Mouse (Mus musculus) myocyte (in vitro differentiated cells): ENCODE results near the gene Gas2l3. TPM values are rescaled to one million over a fixed set of nuclear protein-coding genes. Genes with fewer than 3 reads are reported as not detected.

Experiments
- H3K27me3 ChIP-seq: one replicate; pipeline ENCODE4 v1.6.1; 2011; ENCODE audit not compliant: control insufficient read depth, insufficient read depth, insufficient read length
- H3K36me3 ChIP-seq: one replicate; pipeline ENCODE4 v1.6.1; 2011; ENCODE audit not compliant: control insufficient read depth, insufficient read depth
- H3K4me2 ChIP-seq: one replicate; pipeline ENCODE4 v1.6.1; 2011; ENCODE audit warnings: low read depth, control low read depth
- H3K4me3 ChIP-seq: one replicate; pipeline ENCODE4 v1.5.1; 2011; ENCODE audit warnings: mild to moderate bottlenecking, control low read depth, moderate library complexity
- H3K79me2 ChIP-seq: one replicate; pipeline ENCODE4 v1.6.1; 2011; ENCODE audit not compliant: control insufficient read depth, insufficient read depth
- H3ac ChIP-seq: one replicate; pipeline ENCODE4 v1.6.1; 2011; ENCODE audit not compliant: control insufficient read depth, insufficient read length
- CEBPB ChIP-seq: IDR thresholded peaks from 2 replicates; pipeline ENCODE4 v1.6.1; 2011; ENCODE audit warnings: mild to moderate bottlenecking, moderate library complexity; ENCODE audit not compliant: poor library complexity, insufficient read depth, severe bottlenecking
- E2F4 ChIP-seq: IDR thresholded peaks from one replicate; pipeline ENCODE4 v1.6.1; 2011; ENCODE audit warnings: mild to moderate bottlenecking, control low read depth, moderate library complexity; ENCODE audit not compliant: insufficient read depth
- MAX ChIP-seq: IDR thresholded peaks from one replicate; pipeline ENCODE4 v1.6.1; 2011; ENCODE audit warnings: low read depth, mild to moderate bottlenecking, control low read depth
- MYOD1 ChIP-seq, 3 experiments: IDR thresholded peaks; one replicate each; pipeline ENCODE4 v1.6.1; 2011; ENCODE audit warnings: control low read depth in 2 of 3, low read depth in 2 of 3, mild to moderate bottlenecking in 2 of 3, moderate library complexity in 1 of 3; ENCODE audit not compliant: insufficient read length in 2 of 3, control insufficient read depth in 1 of 3
- MYOG ChIP-seq, 3 experiments: IDR thresholded peaks; one replicate each; pipeline ENCODE4 v1.6.1; 2011; ENCODE audit warnings: control low read depth in 2 of 3, low read depth in 2 of 3, mild to moderate bottlenecking in 2 of 3; ENCODE audit not compliant: insufficient read length in 2 of 3, control insufficient read depth in 1 of 3, insufficient read depth in 1 of 3
- POLR2A ChIP-seq: IDR thresholded peaks from one replicate; pipeline ENCODE4 v1.6.1; 2011; ENCODE audit warnings: low read depth, mild to moderate bottlenecking, control low read depth, moderate library complexity; ENCODE audit not compliant: insufficient read length
- POLR2AphosphoS2 ChIP-seq: IDR thresholded peaks from one replicate; pipeline ENCODE4 v1.6.1; 2011; ENCODE audit warnings: low read depth, control low read depth; ENCODE audit not compliant: insufficient read length
- REST ChIP-seq: IDR thresholded peaks from one replicate; pipeline ENCODE4 v1.6.1; 2011; ENCODE audit warnings: mild to moderate bottlenecking, control low read depth, moderate library complexity; ENCODE audit not compliant: insufficient read depth, insufficient read length
- SRF ChIP-seq: IDR thresholded peaks from one replicate; pipeline ENCODE4 v1.6.1; 2011; ENCODE audit warnings: low read depth; ENCODE audit not compliant: control insufficient read depth, insufficient read length
- TCF12 ChIP-seq: IDR thresholded peaks from one replicate; pipeline ENCODE4 v1.6.1; 2011; ENCODE audit warnings: mild to moderate bottlenecking, control low read depth; ENCODE audit not compliant: poor library complexity, insufficient read depth, severe bottlenecking
- TCF3 ChIP-seq: IDR thresholded peaks from one replicate; pipeline ENCODE4 v1.6.1; 2011; ENCODE audit warnings: low read depth, control low read depth; ENCODE audit not compliant: insufficient read length
- USF1 ChIP-seq: IDR thresholded peaks from one replicate; pipeline ENCODE4 v1.6.1; 2011; ENCODE audit warnings: low read depth, mild to moderate bottlenecking, control low read depth, moderate library complexity
- polyA plus RNA-seq: library from polyadenylated mRNA; unstranded; fragments of >200 nt; fragmentation: generic; extraction: Trizol; gene quantifications from one replicate; pipeline ENCODE4 v1.2.1, GENCODE M21; 2012; ENCODE audit warnings: missing spikeins

Gene Gas2l3
- polyA plus RNA-seq, 1 experiment = 2.6 TPM

- TF ChIP-seq POLR2A (no peak), TCF3 (no peak), MYOD1 (IDR thresholded peaks at IDR 0.05; ENCODE audit: control insufficient read depth in 1 of 3, insufficient read length in 2 of 3, low read depth in 2 of 3) (no peak), POLR2AphosphoS2 (no peak), USF1 (no peak), TCF12 (no peak), CEBPB (no peak), SRF (no peak)
- Histone ChIP-seq H3ac (no peak overlapping the region), H3K27me3 (no peaks in the 10 kb centered on the region), H3K36me3 (peaks cover 2% of the 10 kb centered on the region), H3K79me2 (peaks cover 13% of the 10 kb centered on the region), H3K4me3 (no peak overlapping the region), H3K4me2 (no peak overlapping the region)
These were observed 8.4 kb downstream of the Gas2l3 start for GRCm38 (mm10) chr10:89435413-89435812.

- Histone ChIP-seq H3K36me3 (peaks cover 8% of the 10 kb centered on the region), H3K4me2 (no peak overlapping the region), H3K79me2 (peaks cover 7% of the 10 kb centered on the region), H3ac (no peak overlapping the region), H3K27me3 (no peaks in the 10 kb centered on the region), H3K4me3 (no peak overlapping the region)
- no peak for TF ChIP-seq REST
- no peak for TF ChIP-seq MYOG (IDR thresholded peaks at IDR 0.05; ENCODE audit: control insufficient read depth in 1 of 3, insufficient read depth in 1 of 3, insufficient read length in 2 of 3, low read depth in 2 of 3)
- no peak for TF ChIP-seq POLR2A
- TF ChIP-seq POLR2AphosphoS2 = no peak
- no peak for TF ChIP-seq TCF12
- no peak for TF ChIP-seq TCF3
- no peak for TF ChIP-seq MAX
- no peak for TF ChIP-seq MYOD1 (IDR thresholded peaks at IDR 0.05; ENCODE audit: control insufficient read depth in 1 of 3, insufficient read length in 2 of 3, low read depth in 2 of 3)
- TF ChIP-seq E2F4 = no peak
- no peak for TF ChIP-seq CEBPB
- TF ChIP-seq SRF = no peak
- TF ChIP-seq USF1 = no peak
These were observed 9.1 kb downstream of the Gas2l3 start for GRCm38 (mm10) chr10:89434509-89435210.

GRCm38 (mm10) chr10:89432743-89433142 lies 11.0 kb downstream of the Gas2l3 start:
- peaks cover 16% of the 10 kb centered on the region for H3K36me3 ChIP-seq
- peaks cover 4% of the 10 kb centered on the region for H3K79me2 ChIP-seq
- H3ac ChIP-seq = no peak overlapping the region
- TF ChIP-seq USF1 (no peak), POLR2A (no peak), MYOG (IDR thresholded peaks at IDR 0.05; ENCODE audit: control insufficient read depth in 1 of 3, insufficient read depth in 1 of 3, insufficient read length in 2 of 3, low read depth in 2 of 3) (no peak), TCF3 (no peak), E2F4 (no peak), MYOD1 (IDR thresholded peaks at IDR 0.05; ENCODE audit: control insufficient read depth in 1 of 3, insufficient read length in 2 of 3, low read depth in 2 of 3) (no peak), REST (no peak), SRF (no peak), CEBPB (no peak), TCF12 (no peak), MAX (no peak), POLR2AphosphoS2 (no peak)
- no peaks in the 10 kb centered on the region for H3K27me3 ChIP-seq
- no peak overlapping the region for H3K4me2 ChIP-seq
- no peak overlapping the region for H3K4me3 ChIP-seq

GRCm38 (mm10) chr10:89430751-89431150 lies 13.0 kb downstream of the Gas2l3 start:
- H3K36me3 ChIP-seq = peaks cover 19% of the 10 kb centered on the region

More at GRCm38 (mm10) chr10:89430751-89431150, 13.0 kb downstream of the Gas2l3 start:
- Histone ChIP-seq H3K4me3 (no peak overlapping the region), H3K79me2 (no peaks in the 10 kb centered on the region), H3K27me3 (no peaks in the 10 kb centered on the region), H3ac (no peak overlapping the region), H3K4me2 (no peak overlapping the region)
- TF ChIP-seq USF1 = no peak
- no peak for TF ChIP-seq TCF3
- no peak for TF ChIP-seq MYOG (IDR thresholded peaks at IDR 0.05; ENCODE audit: control insufficient read depth in 1 of 3, insufficient read depth in 1 of 3, insufficient read length in 2 of 3, low read depth in 2 of 3)
- TF ChIP-seq SRF = no peak
- no peak for TF ChIP-seq MYOD1 (IDR thresholded peaks at IDR 0.05; ENCODE audit: control insufficient read depth in 1 of 3, insufficient read length in 2 of 3, low read depth in 2 of 3)
- no peak for TF ChIP-seq REST
- no peak for TF ChIP-seq POLR2AphosphoS2
- TF ChIP-seq TCF12 = no peak
